Mouse (Mus musculus) liver, adult (tissue): Measurements from ENCODE around the gene Aimp1.

ENCODE experiments used
- GATA4 ChIP-seq: IDR thresholded peaks from 2 replicates; pipeline ENCODE4 v1.6.1; 2014; ENCODE audit warnings: mild to moderate bottlenecking, low read length; ENCODE audit not compliant: insufficient replicate concordance

The Aimp1 gene

GRCm38 (mm10) chr3:132637080-132637479, 47.1 kb downstream of the Aimp1 start:
- TF ChIP-seq GATA4, result no peak

- TF ChIP-seq GATA4, result no peak
These were observed 50.9 kb downstream of the Aimp1 start for GRCm38 (mm10) chr3:132633261-132633660.

DNA sequence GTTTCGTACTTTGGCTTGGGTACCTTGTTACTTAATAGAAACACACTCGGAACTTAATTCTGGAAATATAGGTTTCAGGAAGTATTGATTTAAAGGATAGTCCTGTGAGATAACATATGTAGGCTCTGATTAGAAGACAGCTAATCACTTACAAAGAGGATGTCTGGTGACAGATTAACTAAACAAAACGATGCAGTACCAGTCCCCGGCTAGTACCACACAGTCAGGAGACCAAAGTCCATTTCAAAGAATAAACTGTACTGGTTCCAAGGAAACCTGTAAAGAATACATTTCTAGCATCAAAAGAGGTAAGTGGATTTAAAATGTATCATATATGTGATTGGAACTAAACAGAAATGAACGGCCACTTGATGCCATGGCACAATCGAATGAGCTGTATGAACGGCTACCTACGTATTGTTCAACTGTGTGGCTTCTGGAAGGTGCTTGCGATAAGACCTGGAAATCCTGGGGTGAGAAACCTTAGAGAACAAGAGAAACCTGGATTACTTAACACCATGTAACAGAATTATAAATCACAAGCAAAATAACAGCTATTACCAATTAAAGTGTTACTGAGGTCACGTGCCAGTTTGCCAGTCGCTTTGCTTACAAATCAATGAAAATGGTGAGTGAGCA, 54.5 kb downstream of the Aimp1 start, which contains the start of gene Gimd1:
Gene Gimd1, plus strand, starts transcription at position 220 of the 639 bp plus-strand sequence.
- TF ChIP-seq GATA4, result no peak

DNA sequence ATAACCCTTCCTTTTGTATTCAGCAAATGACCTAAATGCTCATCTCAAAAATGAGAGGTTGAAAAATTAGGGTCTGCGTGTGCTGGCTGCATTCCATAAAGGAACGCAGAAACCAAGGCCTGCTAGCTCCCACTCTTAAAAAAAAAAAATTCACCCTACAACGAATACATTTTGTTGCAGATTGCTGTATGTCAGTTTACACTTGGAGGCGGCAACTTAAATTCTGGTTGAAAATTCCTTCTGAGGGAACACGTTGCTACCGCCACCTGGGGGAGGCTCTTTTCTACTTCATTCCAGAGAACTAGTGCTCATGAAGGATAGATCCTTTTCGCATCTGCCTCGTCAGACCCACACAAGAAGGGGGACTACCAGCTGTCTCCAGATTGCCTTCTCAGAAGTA, 55.4 kb downstream of the Aimp1 start:
- TF ChIP-seq GATA4, result no peak
